Mouse (Mus musculus): ENCODE measurements around the gene Rpl24.

The Rpl24 gene

DNA sequence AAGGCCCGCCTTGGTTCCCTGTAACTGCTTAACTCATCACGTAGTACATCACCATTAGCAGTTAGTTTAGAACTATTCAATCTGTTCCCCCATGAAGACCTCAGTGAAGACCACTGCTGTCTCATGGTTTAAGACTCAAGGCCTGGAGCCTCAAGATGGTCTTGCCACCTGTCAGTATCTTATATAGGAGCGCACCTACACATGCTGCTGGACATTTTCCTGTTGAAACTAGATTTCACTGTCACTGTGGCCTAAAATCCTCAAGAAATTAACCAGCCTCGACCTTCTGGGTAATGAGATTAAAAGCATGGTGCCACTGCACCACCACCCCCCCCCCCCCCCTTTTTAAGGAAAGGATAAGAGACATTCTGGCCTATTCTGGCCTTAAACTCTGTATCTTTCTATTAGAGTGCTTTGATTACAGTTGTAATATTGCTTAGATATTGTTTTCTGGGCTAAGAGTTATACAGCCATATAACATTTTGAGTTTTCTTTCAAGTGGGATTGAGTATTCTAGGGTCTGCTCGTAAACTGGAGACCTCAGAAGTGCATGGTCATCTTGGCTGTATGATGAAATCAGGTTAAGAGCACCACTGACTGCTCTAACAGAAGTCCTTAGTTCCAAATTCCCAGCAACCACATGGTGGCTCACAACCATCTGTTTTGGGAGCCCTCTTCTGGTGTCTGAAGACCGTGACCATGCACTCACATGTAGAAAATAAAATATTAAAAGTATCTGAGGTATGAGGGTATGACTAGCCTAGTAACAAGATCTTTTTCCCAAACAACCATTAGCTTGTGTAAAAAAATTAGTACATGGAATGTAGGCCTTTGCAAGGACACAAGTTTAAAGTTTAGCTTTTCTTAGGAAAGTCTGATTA, 5.9 kb downstream of the Rpl24 start:
- DNase-seq (ENCODE audit: low spot score): no peak

DNA sequence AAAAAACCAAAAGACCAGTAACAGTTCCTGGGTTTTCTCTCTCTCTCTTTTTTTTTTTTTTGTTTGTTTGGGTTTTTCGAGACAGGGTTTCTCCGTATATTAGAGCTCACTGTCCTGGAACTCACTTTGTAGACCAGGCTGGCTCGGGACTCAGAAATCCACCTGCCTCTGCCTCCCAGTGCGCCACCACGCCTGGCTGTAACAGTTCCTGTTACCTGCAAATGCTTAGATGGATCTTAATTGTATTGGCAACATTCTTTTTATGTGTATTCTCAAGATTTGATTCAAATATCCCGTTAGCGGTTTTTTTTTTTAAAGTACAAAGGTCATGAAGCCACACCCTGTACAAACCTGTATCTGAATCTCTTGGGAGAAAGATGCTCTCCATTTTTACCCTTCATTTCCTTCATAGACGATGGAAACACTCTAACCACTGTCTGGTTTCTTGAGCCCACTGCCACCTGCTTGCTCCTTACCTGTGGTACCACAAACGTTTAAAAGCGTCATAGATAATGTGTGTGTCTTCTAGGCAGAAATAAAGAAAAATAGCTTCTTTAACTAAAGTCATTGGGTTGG, 6.6 kb downstream of the Rpl24 start:
- DNase-seq (ENCODE audit: low spot score): no peak

DNA sequence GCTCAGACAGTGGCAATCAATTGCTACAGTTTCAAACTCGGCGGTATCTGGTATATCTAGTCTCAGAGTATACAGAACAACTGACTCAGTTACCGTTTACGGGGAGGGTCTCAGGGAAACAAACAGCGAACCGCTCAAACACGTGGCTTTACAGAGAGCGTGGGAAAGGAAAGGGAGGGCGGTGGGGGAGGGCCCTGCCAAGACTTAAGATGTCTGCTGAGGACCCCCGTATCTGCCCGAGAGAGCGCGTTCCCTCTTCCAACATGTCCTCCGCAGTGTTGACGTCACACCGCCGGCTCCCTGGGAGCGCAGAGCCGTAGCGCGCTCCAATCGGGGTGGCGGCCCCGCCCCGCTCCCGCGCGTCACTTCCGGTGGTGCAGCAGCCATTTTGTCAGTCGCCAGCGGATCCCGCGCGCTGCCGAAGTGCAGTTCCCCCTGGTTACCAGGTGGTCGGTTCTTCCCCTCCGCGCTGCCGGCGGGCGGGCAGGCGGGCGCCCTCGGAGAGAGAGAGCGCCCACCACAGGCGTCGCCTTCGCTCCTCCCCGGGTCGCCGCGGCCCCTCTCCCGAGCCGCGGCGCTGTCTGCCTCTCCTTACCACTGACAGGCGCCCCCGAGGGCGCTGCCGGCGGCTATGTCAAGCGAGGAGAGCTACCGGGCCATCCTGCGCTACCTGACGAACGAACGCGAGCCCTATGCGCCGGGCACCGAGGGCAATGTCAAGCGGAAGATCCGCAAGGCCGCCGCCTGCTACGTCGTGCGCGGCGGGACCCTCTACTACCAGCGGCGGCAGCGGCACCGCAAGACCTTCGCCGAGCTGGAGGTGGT, 7.6 kb downstream of the Rpl24 start, which contains the start of gene Zbtb11:
Zbtb11 (plus strand) TSS at position 453 of the 825 bp plus-strand sequence.
- DNase-seq (ENCODE audit: low spot score): peak; percentile 100

DNA sequence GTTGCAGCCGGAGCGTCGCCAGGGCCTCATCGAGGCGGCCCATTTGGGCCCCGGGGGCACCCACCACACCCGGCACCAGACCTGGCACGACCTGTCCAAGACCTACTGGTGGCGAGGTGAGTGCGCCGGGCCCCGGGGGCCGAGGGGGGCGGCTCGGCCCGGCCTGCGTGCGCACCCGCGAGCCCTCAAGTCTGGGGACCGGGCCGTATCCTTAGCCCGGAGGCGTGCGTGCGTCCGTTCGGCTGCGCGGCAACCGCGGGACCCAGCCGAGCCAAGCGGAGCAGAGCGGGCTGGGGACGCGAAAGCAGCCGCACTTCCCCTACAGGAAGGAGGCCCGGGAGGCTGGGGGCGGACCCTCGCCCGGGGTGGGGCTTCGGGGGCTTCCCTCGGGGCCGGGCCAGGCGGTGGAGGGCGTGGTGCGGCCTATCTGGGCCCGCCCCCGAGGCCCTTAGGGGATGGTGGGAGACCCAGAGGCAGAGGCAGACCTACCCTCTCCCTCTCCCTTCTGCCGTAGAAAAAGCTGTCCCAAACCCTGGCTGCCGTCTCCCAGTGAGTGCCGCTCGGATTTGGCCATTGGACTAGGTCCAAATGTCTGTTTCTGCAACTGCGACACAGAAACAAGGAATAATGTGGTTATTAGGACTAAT, 8.3 kb downstream of the Rpl24 start:
- DNase-seq (ENCODE audit: low spot score): peak; percentile 82

- DNase-seq (ENCODE audit: low spot score): peak; percentile 19
These were observed 8.8 kb downstream of the Rpl24 start for GRCm38 (mm10) chr16:55974903-55975285.

DNA sequence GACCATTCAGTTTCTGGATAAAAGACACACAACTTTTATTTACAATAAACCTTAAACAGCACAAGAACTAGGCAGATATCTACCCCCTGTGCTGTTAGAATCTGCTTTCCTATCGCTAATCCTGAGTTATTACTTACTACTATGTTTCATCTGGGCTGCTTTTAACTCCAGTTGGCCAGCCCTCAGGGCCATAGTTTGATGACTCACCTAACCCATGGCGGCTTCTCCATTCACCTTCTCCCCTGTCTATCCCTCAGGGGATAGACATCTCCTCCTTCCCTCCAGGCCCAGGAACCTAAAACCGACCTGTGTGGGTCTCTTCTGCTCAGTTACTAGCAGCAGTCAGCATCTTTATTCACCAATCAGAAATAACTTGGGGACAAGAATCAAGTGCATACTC, 19.9 kb downstream of the Rpl24 start:
- DNase-seq (ENCODE audit: low spot score): no peak

- no peak for DNase-seq (ENCODE audit: low spot score)
These were observed 24.2 kb downstream of the Rpl24 start for GRCm38 (mm10) chr16:55990311-55990710.

DNA sequence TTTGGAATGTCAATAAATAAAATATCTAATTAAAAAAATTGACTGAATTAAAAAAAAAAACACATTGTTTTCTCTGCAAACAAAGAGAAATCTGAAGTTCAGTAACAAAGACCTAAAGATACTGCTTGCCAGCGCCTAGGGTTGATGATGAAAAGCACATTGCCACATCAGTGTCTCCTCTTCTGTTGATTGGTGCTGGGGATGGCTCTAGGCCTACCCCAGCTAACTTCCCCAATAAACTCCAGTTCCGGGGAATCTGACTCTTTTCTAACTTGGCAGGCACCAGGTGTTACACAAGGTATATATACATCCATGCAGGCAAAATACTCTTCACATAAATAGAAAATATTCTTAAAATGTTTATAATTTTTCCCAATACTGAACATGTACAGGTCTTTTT, 28.2 kb downstream of the Rpl24 start:
- no peak for DNase-seq (ENCODE audit: low spot score)

DNA sequence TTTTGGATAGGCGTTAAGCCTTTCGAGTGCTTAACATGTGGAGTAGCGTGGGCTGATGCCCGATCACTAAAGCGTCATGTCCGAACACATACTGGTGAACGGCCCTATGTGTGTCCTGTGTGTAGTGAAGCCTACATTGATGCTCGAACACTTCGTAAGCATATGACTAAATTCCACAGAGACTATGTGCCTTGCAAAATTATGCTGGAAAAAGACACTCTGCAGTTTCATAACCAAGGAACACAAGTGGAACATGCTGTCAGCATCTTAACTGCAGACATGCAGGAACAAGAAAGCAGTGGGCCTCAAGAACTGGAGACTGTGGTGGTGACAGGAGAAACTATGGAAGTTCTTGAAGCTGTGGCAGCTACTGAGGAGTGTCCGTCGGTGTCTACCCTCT, 40.7 kb downstream of the Rpl24 start:
- DNase-seq (ENCODE audit: low spot score): no peak

GRCm38 (mm10) chr16:56008862-56009261, 42.8 kb downstream of the Rpl24 start:
- DNase-seq (ENCODE audit: low spot score): no peak

GRCm38 (mm10) chr16:56012789-56013743, 47.0 kb downstream of the Rpl24 start:
- DNase-seq (ENCODE audit: low spot score): no peak

DNA sequence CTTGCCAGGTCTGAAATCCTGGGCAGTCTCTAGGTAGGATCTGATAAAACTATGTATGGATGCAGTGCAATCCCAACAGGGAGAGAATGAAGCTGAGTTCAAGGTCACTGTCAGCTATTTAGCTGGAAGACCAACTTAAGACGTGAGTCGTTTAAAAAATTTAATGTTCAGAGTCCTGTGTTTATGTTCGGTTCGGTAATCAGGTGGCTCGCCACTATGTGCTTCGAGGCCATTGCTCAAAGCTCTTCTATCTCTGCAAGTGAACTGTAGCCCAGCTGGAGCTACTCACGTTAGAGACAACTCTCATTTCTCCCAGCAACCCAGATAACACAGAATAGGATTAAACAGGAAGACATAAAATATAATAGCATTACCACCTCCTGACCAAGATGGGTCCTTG, 48.0 kb downstream of the Rpl24 start:
- no peak for DNase-seq (ENCODE audit: low spot score)

DNA sequence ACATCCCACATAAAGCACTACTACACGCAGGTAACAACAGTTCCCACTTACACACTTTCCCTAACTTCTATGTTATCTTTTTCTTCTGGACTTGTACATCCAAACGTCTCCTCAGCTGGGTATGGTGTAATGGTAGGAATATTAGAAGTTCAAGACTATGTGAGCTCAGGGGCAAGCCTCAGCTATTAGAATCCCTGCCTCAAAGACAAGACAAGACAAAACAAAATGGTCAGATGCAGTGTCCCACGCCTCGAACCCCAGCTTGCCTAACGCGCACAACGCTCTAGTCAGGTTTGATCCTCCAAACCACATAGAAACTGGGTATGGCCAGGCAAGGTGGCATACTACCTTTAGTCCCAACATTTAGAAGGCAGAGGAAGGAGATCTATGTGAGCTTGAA, 53.6 kb downstream of the Rpl24 start:
- no peak for DNase-seq (ENCODE audit: low spot score)
